Mouse (Mus musculus): Measurements from ENCODE around the gene Rab3a. TPM values are rescaled to one million over a fixed set of nuclear protein-coding genes. Genes with fewer than 3 reads are reported as not detected.

Gene Rab3a
- polyA plus RNA-seq, 1 experiment from 2014 or later, result 14.8 TPM

- peaks cover 36% of the 10 kb centered on the region for H3K4me1 ChIP-seq (replicated peaks; ENCODE audit: control insufficient read depth, insufficient read depth, low read length)
- peaks cover 12% of the 10 kb centered on the region for H3K36me3 ChIP-seq (ENCODE audit: control insufficient read depth, insufficient read depth, low read length)
- H3K9ac ChIP-seq (ENCODE audit: low read length), result peak overlapping the region; percentile 83; the same call in 1 of the 2 replicates
- 81% methylated on average over 24 of the region's 24 CpGs for WGBS
- H3K27me3 ChIP-seq (ENCODE audit: control insufficient read depth, insufficient read depth, low read depth, low read length), result no peaks in the 10 kb centered on the region
- no peak overlapping the region; the same call in none of the 2 replicates for H3K4me3 ChIP-seq (ENCODE audit: low read length)
- peak overlapping the region; percentile 94; the same call in 1 of the 2 replicates for H3K4me2 ChIP-seq (ENCODE audit: low read depth, low read length)
- H3K9me3 ChIP-seq (ENCODE audit: control insufficient read depth, low read length), result no peaks in the 10 kb centered on the region
- no peak for ATAC-seq (ENCODE audit: low read depth)
- H3K27ac ChIP-seq (ENCODE audit: low read length), result no peak overlapping the region
These were observed 1.4 kb downstream of the Rab3a start for GRCm38 (mm10) chr8:70755661-70756475.

- ATAC-seq (ENCODE audit: low read depth), result no peak
- Histone ChIP-seq H3K36me3 (ENCODE audit: control insufficient read depth, insufficient read depth, low read length) (peaks cover 12% of the 10 kb centered on the region), H3K9ac (ENCODE audit: low read length) (no peak overlapping the region), H3K4me1 (replicated peaks; ENCODE audit: control insufficient read depth, insufficient read depth, low read length) (peaks cover 36% of the 10 kb centered on the region), H3K4me2 (ENCODE audit: low read depth, low read length) (no peak overlapping the region), H3K27ac (ENCODE audit: low read length) (no peak overlapping the region), H3K9me3 (ENCODE audit: control insufficient read depth, low read length) (no peaks in the 10 kb centered on the region), H3K27me3 (ENCODE audit: control insufficient read depth, insufficient read depth, low read depth, low read length) (no peaks in the 10 kb centered on the region), H3K4me3 (ENCODE audit: low read length) (no peak overlapping the region)
- whole genome bisulfite sequencing, result 90% methylated on average over 6 of the region's 6 CpGs
These were observed 2.1 kb downstream of the Rab3a start for GRCm38 (mm10) chr8:70756476-70757040.

- ATAC-seq (ENCODE audit: low read depth), result no peak
- Histone ChIP-seq H3K4me1 (replicated peaks; ENCODE audit: control insufficient read depth, insufficient read depth, low read length) (peaks cover 33% of the 10 kb centered on the region), H3K27me3 (ENCODE audit: control insufficient read depth, insufficient read depth, low read depth, low read length) (no peaks in the 10 kb centered on the region), H3K9me3 (ENCODE audit: control insufficient read depth, low read length) (no peaks in the 10 kb centered on the region), H3K4me2 (ENCODE audit: low read depth, low read length) (no peak overlapping the region), H3K27ac (ENCODE audit: low read length) (no peak overlapping the region), H3K4me3 (ENCODE audit: low read length) (no peak overlapping the region), H3K36me3 (ENCODE audit: control insufficient read depth, insufficient read depth, low read length) (peaks cover 12% of the 10 kb centered on the region), H3K9ac (ENCODE audit: low read length) (no peak overlapping the region)
- 73% methylated on average over 22 of the region's 22 CpGs for WGBS
These were observed 3.2 kb downstream of the Rab3a start for GRCm38 (mm10) chr8:70757523-70758307.

GRCm38 (mm10) chr8:70758308-70758615 is 3.8 kb downstream of the Rab3a start:
- ATAC-seq (ENCODE audit: low read depth), result no peak
- no peaks in the 10 kb centered on the region for H3K9me3 ChIP-seq (ENCODE audit: control insufficient read depth, low read length)
- no peak overlapping the region for H3K9ac ChIP-seq (ENCODE audit: low read length)
- H3K4me3 ChIP-seq (ENCODE audit: low read length), result no peak overlapping the region
- peaks cover 28% of the 10 kb centered on the region for H3K4me1 ChIP-seq (replicated peaks; ENCODE audit: control insufficient read depth, insufficient read depth, low read length)
- no peak overlapping the region for H3K4me2 ChIP-seq (ENCODE audit: low read depth, low read length)
- no peaks in the 10 kb centered on the region for H3K27me3 ChIP-seq (ENCODE audit: control insufficient read depth, insufficient read depth, low read depth, low read length)
- H3K27ac ChIP-seq (ENCODE audit: low read length), result no peak overlapping the region
- WGBS, result 79% methylated on average over 7 of the region's 7 CpGs
- peaks cover 12% of the 10 kb centered on the region for H3K36me3 ChIP-seq (ENCODE audit: control insufficient read depth, insufficient read depth, low read length)

- Histone ChIP-seq H3K9me3 (ENCODE audit: control insufficient read depth, low read length) (no peaks in the 10 kb centered on the region), H3K27ac (ENCODE audit: low read length) (no peak overlapping the region), H3K9ac (ENCODE audit: low read length) (no peak overlapping the region), H3K36me3 (ENCODE audit: control insufficient read depth, insufficient read depth, low read length) (peaks cover 12% of the 10 kb centered on the region), H3K4me3 (ENCODE audit: low read length) (no peak overlapping the region), H3K27me3 (ENCODE audit: control insufficient read depth, insufficient read depth, low read depth, low read length) (no peaks in the 10 kb centered on the region), H3K4me2 (ENCODE audit: low read depth, low read length) (no peak overlapping the region), H3K4me1 (replicated peaks; ENCODE audit: control insufficient read depth, insufficient read depth, low read length) (peaks cover 26% of the 10 kb centered on the region)
- 56% methylated on average over 19 of the region's 19 CpGs for WGBS
- ATAC-seq (ENCODE audit: low read depth), result no peak
These were observed 4.4 kb downstream of the Rab3a start for GRCm38 (mm10) chr8:70758616-70759561.

- Histone ChIP-seq H3K27ac (ENCODE audit: low read length) (peak overlapping the region; percentile 32; the same call in 1 of the 2 replicates), H3K27me3 (ENCODE audit: control insufficient read depth, insufficient read depth, low read depth, low read length) (no peaks in the 10 kb centered on the region), H3K4me3 (ENCODE audit: low read length) (peak overlapping the region; percentile 70), H3K9ac (ENCODE audit: low read length) (peak overlapping the region; percentile 86), H3K36me3 (ENCODE audit: control insufficient read depth, insufficient read depth, low read length) (peaks cover 12% of the 10 kb centered on the region), H3K4me2 (ENCODE audit: low read depth, low read length) (peak overlapping the region; percentile 99), H3K4me1 (replicated peaks; ENCODE audit: control insufficient read depth, insufficient read depth, low read length) (peaks cover 22% of the 10 kb centered on the region), H3K9me3 (ENCODE audit: control insufficient read depth, low read length) (no peaks in the 10 kb centered on the region)
- 0% methylated on average over 22 of the region's 22 CpGs for WGBS
- no peak; the same call in 1 of the 2 replicates for ATAC-seq (ENCODE audit: low read depth)
These were observed 5.9 kb downstream of the Rab3a start for GRCm38 (mm10) chr8:70760350-70760749.

GRCm38 (mm10) chr8:70760775-70761406 is 6.4 kb downstream of the Rab3a start, which contains the start of gene Mpv17l2:
TSS of gene Mpv17l2 (minus strand) at chr8:70760946.
- peak within 1 kb of the TSS; percentile 70 for H3K4me3 ChIP-seq (ENCODE audit: low read length)
- H3K27me3 ChIP-seq (ENCODE audit: control insufficient read depth, insufficient read depth, low read depth, low read length), result no peaks in the 10 kb centered on the region
- H3K36me3 ChIP-seq (ENCODE audit: control insufficient read depth, insufficient read depth, low read length), result peaks cover 12% of the 10 kb centered on the region
- H3K9me3 ChIP-seq (ENCODE audit: control insufficient read depth, low read length), result no peaks in the 10 kb centered on the region
- peak within 1 kb of the TSS; percentile 99 for H3K4me2 ChIP-seq (ENCODE audit: low read depth, low read length)
- 1% methylated on average over 55 of the region's 55 CpGs for WGBS
- H3K9ac ChIP-seq (ENCODE audit: low read length), result peak within 1 kb of the TSS; percentile 86
- H3K27ac ChIP-seq (ENCODE audit: low read length), result peak within 1 kb of the TSS; percentile 58
- peaks cover 22% of the 10 kb centered on the region for H3K4me1 ChIP-seq (replicated peaks; ENCODE audit: control insufficient read depth, insufficient read depth, low read length)
- peak; percentile 96 for ATAC-seq (ENCODE audit: low read depth)

- Histone ChIP-seq H3K36me3 (ENCODE audit: control insufficient read depth, insufficient read depth, low read length) (peaks cover 4% of the 10 kb centered on the region; the same call in 1 of the 2 replicates), H3K4me1 (replicated peaks; ENCODE audit: control insufficient read depth, insufficient read depth, low read length) (peaks cover 32% of the 10 kb centered on the region), H3K4me3 (ENCODE audit: low read length) (no peak overlapping the region), H3K9ac (ENCODE audit: low read length) (no peak overlapping the region), H3K27ac (ENCODE audit: low read length) (no peak overlapping the region), H3K4me2 (ENCODE audit: low read depth, low read length) (no peak overlapping the region), H3K9me3 (ENCODE audit: control insufficient read depth, low read length) (no peaks in the 10 kb centered on the region), H3K27me3 (ENCODE audit: control insufficient read depth, insufficient read depth, low read depth, low read length) (no peaks in the 10 kb centered on the region)
- 81% methylated on average over 1 of the region's 1 CpGs for WGBS
- no peak for ATAC-seq (ENCODE audit: low read depth)
These were observed 7.6 kb downstream of the Rab3a start for GRCm38 (mm10) chr8:70762118-70762517.
